Mouse (Mus musculus): ENCODE results near the gene Ankrd17.

- TF ChIP-seq CTCF (IDR thresholded peaks at IDR 0.05; ENCODE audit: control insufficient read depth, insufficient read depth, low read length) (no peak), POLR2A (IDR thresholded peaks at IDR 0.05; ENCODE audit: borderline replicate concordance, control insufficient read depth, low read depth, low read length) (no peak)
These were observed 118.9 kb downstream of the Ankrd17 start for GRCm38 (mm10) chr5:90247503-90247902.

All from bone marrow, adult 2 months (tissue).